Mouse (Mus musculus) midbrain, embryonic 14.5 days (tissue): ENCODE measurements around the gene Gm9970. TPM values are rescaled to one million over a fixed set of nuclear protein-coding genes. Genes with fewer than 3 reads are reported as not detected.

ENCODE experiments used
- ATAC-seq: fragments of 200-750 bp; cut with Nextera tagmentation; 2 replicates; pipeline ENCODE4 v1.8.0; 2017; ENCODE audit warnings: moderate number of reproducible peaks, moderate library complexity; ENCODE audit not compliant: low FRiP score, low TSS enrichment
- DNase-seq: peaks from one replicate; pipeline ENCODE4 v3.0.0-alpha.2; 2015
- H3K27ac ChIP-seq: fragments of 300-500 bp; sonication (generic); replicated peaks from 2 replicates; pipeline ENCODE4 v1.5.1; 2014; ENCODE audit warnings: mild to moderate bottlenecking, low read depth, low read length, moderate library complexity
- H3K27me3 ChIP-seq: fragments of 300-500 bp; sonication (generic); 2 replicates; pipeline ENCODE4 v1.6.1; 2014; ENCODE audit warnings: low read length, control low read depth, mixed read lengths; ENCODE audit not compliant: control insufficient read depth, insufficient read depth
- H3K36me3 ChIP-seq: fragments of 300-500 bp; sonication (generic); 2 replicates; pipeline ENCODE4 v1.6.1; 2014; ENCODE audit warnings: low read length, control low read depth; ENCODE audit not compliant: control insufficient read depth, insufficient read depth
- H3K4me1 ChIP-seq: fragments of 300-500 bp; sonication (generic); 2 replicates; pipeline ENCODE4 v1.6.1; 2014; ENCODE audit warnings: mild to moderate bottlenecking, antibody characterized with exemption, low read length, control low read depth; ENCODE audit not compliant: control insufficient read depth, insufficient read depth
- H3K4me2 ChIP-seq: fragments of 300-500 bp; sonication (generic); 2 replicates; pipeline ENCODE4 v1.6.1; 2014; ENCODE audit warnings: mild to moderate bottlenecking, low read length, moderate library complexity
- H3K4me3 ChIP-seq: fragments of 300-500 bp; sonication (generic); replicated peaks from 2 replicates; pipeline ENCODE4 v1.5.1; 2014; ENCODE audit warnings: low read depth, low read length
- H3K9ac ChIP-seq: fragments of 300-500 bp; sonication (generic); replicated peaks from 2 replicates; pipeline ENCODE4 v1.6.1; 2014; ENCODE audit warnings: mild to moderate bottlenecking, low read length, moderate library complexity
- H3K9me3 ChIP-seq: fragments of 300-500 bp; sonication (generic); 2 replicates; pipeline ENCODE4 v1.6.1; 2016; ENCODE audit warnings: low read length, control low read depth, mixed read lengths; ENCODE audit not compliant: control insufficient read depth
- WGBS: fragments of 180-500 bp; shearing (Covaris S2); extraction: QIAGEN DNeasy Blood & Tissue Kit; methylation state at CpG from one replicate; pipeline ENCODE4 v1.1.7; 2014; 5-methylcytosine and 5-hydroxymethylcytosine counted together
- polyA plus RNA-seq: library from polyadenylated mRNA; unstranded; fragments of >200 nt; fragmentation: Nextera tagmentation; extraction: Ambion mirVana; gene quantifications from 2 replicates; pipeline ENCODE4 v1.2.1, GENCODE M21; 2014

Gene Gm9970
- polyA plus RNA-seq, 1 experiment from 2014 or later, result 0.72 TPM

- Histone ChIP-seq H3K9ac (no peak overlapping the region), H3K4me3 (no peak overlapping the region), H3K4me2 (no peak overlapping the region), H3K4me1 (0 out of 2 replicates have a peak, but pooled peaks cover 5% of the 10 kb centered on the region), H3K27me3 (no peaks in the 10 kb centered on the region), H3K36me3 (peaks cover 99% of the 10 kb centered on the region), H3K27ac (no peak overlapping the region), H3K9me3 (no peaks in the 10 kb centered on the region)
- 68% methylated on average over 4 of the region's 4 CpGs for WGBS
- DNase-seq (peak; percentile 17), ATAC-seq (no peak)
Observed at GRCm38 (mm10) chr5:31250716-31251115, 9.7 kb upstream of the Gm9970 start.

- Histone ChIP-seq H3K27ac (no peak overlapping the region), H3K9ac (peak overlapping the region; percentile 93; the same call in 1 of the 2 replicates), H3K27me3 (no peaks in the 10 kb centered on the region), H3K4me1 (peaks cover 7% of the 10 kb centered on the region), H3K4me2 (peak overlapping the region; percentile 60), H3K36me3 (peaks cover 36% of the 10 kb centered on the region), H3K9me3 (no peaks in the 10 kb centered on the region), H3K4me3 (peak overlapping the region; percentile 95)
- DNase-seq (no peak), ATAC-seq (no peak)
- WGBS, result 26% methylated on average over 10 of the region's 10 CpGs
Observed at GRCm38 (mm10) chr5:31242191-31242590, 1.2 kb upstream of the Gm9970 start.

- WGBS, result 0% methylated on average over 13 of the region's 13 CpGs
- Histone ChIP-seq H3K27me3 (no peaks in the 10 kb centered on the region), H3K27ac (peak overlapping the region; percentile 96), H3K36me3 (peaks cover 30% of the 10 kb centered on the region), H3K9me3 (no peaks in the 10 kb centered on the region), H3K9ac (peak overlapping the region; percentile 93), H3K4me1 (peaks cover 7% of the 10 kb centered on the region), H3K4me3 (peak overlapping the region; percentile 95), H3K4me2 (peak overlapping the region; percentile 60)
- DNase-seq, result no peak
- no peak for ATAC-seq
Observed at GRCm38 (mm10) chr5:31241522-31242034, 546 bp upstream of the Gm9970 start.

- no peak overlapping the region for H3K4me2 ChIP-seq
- ATAC-seq (no peak), DNase-seq (no peak)
- no peak overlapping the region for H3K4me3 ChIP-seq
- no peaks in the 10 kb centered on the region; the same call in 1 of the 2 replicates for H3K4me1 ChIP-seq
- 81% methylated on average over 1 of the region's 1 CpGs for WGBS
- H3K36me3 ChIP-seq, result no peaks in the 10 kb centered on the region
- no peak overlapping the region for H3K27ac ChIP-seq
- H3K27me3 ChIP-seq, result no peaks in the 10 kb centered on the region
- no peaks in the 10 kb centered on the region for H3K9me3 ChIP-seq
- no peak overlapping the region for H3K9ac ChIP-seq
Observed at GRCm38 (mm10) chr5:31226641-31227040, 14.4 kb downstream of the Gm9970 start.

GRCm38 (mm10) chr5:31222696-31223095, 18.3 kb downstream of the Gm9970 start:
- WGBS, result 96% methylated on average over 9 of the region's 9 CpGs
- Histone ChIP-seq H3K27me3 (no peaks in the 10 kb centered on the region), H3K9ac (no peak overlapping the region), H3K27ac (no peak overlapping the region), H3K4me2 (no peak overlapping the region), H3K36me3 (no peaks in the 10 kb centered on the region), H3K9me3 (no peaks in the 10 kb centered on the region), H3K4me1 (no peaks in the 10 kb centered on the region; the same call in 1 of the 2 replicates), H3K4me3 (no peak overlapping the region)
- ATAC-seq (no peak), DNase-seq (no peak)

GRCm38 (mm10) chr5:31221304-31221945, 19.6 kb downstream of the Gm9970 start:
- no peaks in the 10 kb centered on the region for H3K27me3 ChIP-seq
- no peaks in the 10 kb centered on the region for H3K36me3 ChIP-seq
- H3K4me3 ChIP-seq, result peak overlapping the region; percentile 63
- H3K9me3 ChIP-seq, result no peaks in the 10 kb centered on the region
- peak; percentile 82 for DNase-seq
- H3K9ac ChIP-seq, result peak overlapping the region; percentile 77
- 13% methylated on average over 11 of the region's 11 CpGs for WGBS
- ATAC-seq, result no peak
- peak overlapping the region; percentile 93 for H3K27ac ChIP-seq
- peak overlapping the region; percentile 61 for H3K4me2 ChIP-seq
- no peaks in the 10 kb centered on the region; the same call in 1 of the 2 replicates for H3K4me1 ChIP-seq

GRCm38 (mm10) chr5:31220448-31221303, 20.4 kb downstream of the Gm9970 start, which contains the start of gene Ppm1g:
Gene Ppm1g, minus strand, starts transcription at chr5:31220687.
- DNase-seq (peak; percentile 99), ATAC-seq (peak; percentile 95)
- Histone ChIP-seq H3K4me3 (peak within 1 kb of the TSS; percentile 63), H3K27ac (peak within 1 kb of the TSS; percentile 93), H3K9me3 (no peaks in the 10 kb centered on the region), H3K27me3 (no peaks in the 10 kb centered on the region), H3K4me1 (no peaks in the 10 kb centered on the region; the same call in 1 of the 2 replicates), H3K4me2 (peak within 1 kb of the TSS; percentile 61), H3K36me3 (no peaks in the 10 kb centered on the region), H3K9ac (peak within 1 kb of the TSS; percentile 77)
- WGBS, result under 1% methylated on average over 69 of the region's 70 CpGs

- Histone ChIP-seq H3K4me3 (peak overlapping the region; percentile 63), H3K36me3 (no peaks in the 10 kb centered on the region), H3K27ac (peak overlapping the region; percentile 93), H3K4me2 (peak overlapping the region; percentile 61), H3K9me3 (no peaks in the 10 kb centered on the region), H3K9ac (peak overlapping the region; percentile 77), H3K4me1 (no peaks in the 10 kb centered on the region; the same call in 1 of the 2 replicates), H3K27me3 (no peaks in the 10 kb centered on the region)
- WGBS, result under 1% methylated on average over 40 of the region's 40 CpGs
- DNase-seq (peak; percentile 68), ATAC-seq (peak; percentile 66)
Observed at GRCm38 (mm10) chr5:31219911-31220447, 21.1 kb downstream of the Gm9970 start.
